Mouse (Mus musculus) midbrain, postnatal 0 days (tissue): ENCODE results near the gene Gbp2. TPM values are rescaled to one million over a fixed set of nuclear protein-coding genes. Genes with fewer than 3 reads are reported as not detected.
A peak's percentile ranks its signal among the peaks of the same experiment; 100 is the strongest.
"Not testable (repeated sequence)": the region's sequence is repeated elsewhere in the genome, so short reads cannot be mapped to it uniquely, and the experiment has no call there.

Experiments
- ATAC-seq: fragments of 200-750 bp; cut with Nextera tagmentation; 2 replicates; pipeline ENCODE4 v1.8.0; 2017; ENCODE audit warnings: moderate number of reproducible peaks, mild to moderate bottlenecking, moderate TSS enrichment, moderate library complexity; ENCODE audit not compliant: low FRiP score
- DNase-seq: peaks from one replicate; pipeline ENCODE4 v3.0.0-alpha.2; 2015; ENCODE audit warnings: low spot score
- H3K27ac ChIP-seq: fragments of 300-500 bp; sonication (generic); 2 replicates; pipeline ENCODE4 v1.5.1; 2014; ENCODE audit warnings: low read depth, mild to moderate bottlenecking, low read length, mixed read lengths
- H3K27me3 ChIP-seq: fragments of 300-500 bp; sonication (generic); 2 replicates; pipeline ENCODE4 v1.6.1; 2014; ENCODE audit warnings: low read length, control low read depth, mixed read lengths; ENCODE audit not compliant: insufficient read depth
- H3K36me3 ChIP-seq: fragments of 300-500 bp; sonication (generic); 2 replicates; pipeline ENCODE4 v1.6.1; 2014; ENCODE audit warnings: low read length, control low read depth, mixed read lengths; ENCODE audit not compliant: insufficient read depth
- H3K4me1 ChIP-seq: fragments of 300-500 bp; sonication (generic); 2 replicates; pipeline ENCODE4 v1.6.1; 2014; ENCODE audit warnings: mild to moderate bottlenecking, control low read depth, antibody characterized with exemption, low read length, mixed read lengths; ENCODE audit not compliant: insufficient read depth
- H3K4me2 ChIP-seq: fragments of 300-500 bp; sonication (generic); 2 replicates; pipeline ENCODE4 v1.6.1; 2014; ENCODE audit warnings: low read depth, mild to moderate bottlenecking, low read length, mixed read lengths; ENCODE audit not compliant: poor library complexity, severe bottlenecking
- H3K4me3 ChIP-seq: fragments of 300-500 bp; sonication (generic); 2 replicates; pipeline ENCODE4 v1.5.1; 2014; ENCODE audit warnings: low read depth, mild to moderate bottlenecking, low read length, moderate library complexity
- H3K9ac ChIP-seq: fragments of 300-500 bp; sonication (generic); replicated peaks from 2 replicates; pipeline ENCODE4 v1.6.1; 2014; ENCODE audit warnings: mild to moderate bottlenecking, low read length, moderate library complexity, mixed read lengths; ENCODE audit not compliant: poor library complexity, severe bottlenecking
- H3K9me3 ChIP-seq: fragments of 300-500 bp; sonication (generic); 2 replicates; pipeline ENCODE4 v1.6.1; 2016; ENCODE audit warnings: low read length, control low read depth
- CTCF ChIP-seq: IDR thresholded peaks from 2 replicates; pipeline ENCODE4 v1.5.1; 2016; ENCODE audit warnings: antibody characterized with exemption, mild to moderate bottlenecking
- WGBS: fragments of 180-500 bp; shearing (Covaris S2); extraction: QIAGEN DNeasy Blood & Tissue Kit; methylation state at CpG from one replicate; pipeline ENCODE4 v1.1.7; 2014; 5-methylcytosine and 5-hydroxymethylcytosine counted together
- polyA plus RNA-seq: library from polyadenylated mRNA; unstranded; fragments of >200 nt; fragmentation: Nextera tagmentation; extraction: Ambion mirVana; gene quantifications from 2 replicates; pipeline ENCODE4 v1.2.1, GENCODE M21; 2015
- total RNA-seq: library from RNA; depleted of rRNA; stranded (reverse); fragments of >200 nt; gene quantifications from 2 replicates; pipeline ENCODE4 v1.2.3, GENCODE M21; 2014

The Gbp2 gene
- total and polyA plus RNA-seq, 2 experiments from 2014 or later, result 0.71 to 1.1 TPM

- DNase-seq, result no peak
- no peaks in the 10 kb centered on the region for H3K4me1 ChIP-seq
- no peak for ATAC-seq
- H3K9ac ChIP-seq, result no peak overlapping the region
- no peaks in the 10 kb centered on the region for H3K27me3 ChIP-seq
- H3K27ac ChIP-seq, result no peak overlapping the region
- H3K9me3 ChIP-seq, result no peaks in the 10 kb centered on the region
- no peak overlapping the region for H3K4me3 ChIP-seq
- no peak overlapping the region for H3K4me2 ChIP-seq
- TF ChIP-seq CTCF, result no peak
- 19% methylated on average over 1 of the region's 1 CpGs for WGBS
- no peaks in the 10 kb centered on the region for H3K36me3 ChIP-seq
Measured at GRCm38 (mm10) chr3:142619606-142620005, 796 bp upstream of the Gbp2 start.

GRCm38 (mm10) chr3:142620956-142621562 lies 657 bp downstream of the Gbp2 start:
- Histone ChIP-seq H3K9me3 (no peaks in the 10 kb centered on the region), H3K36me3 (no peaks in the 10 kb centered on the region), H3K27me3 (no peaks in the 10 kb centered on the region), H3K27ac (no peak overlapping the region), H3K4me3 (0 out of 2 replicates have a peak overlapping the region, but pooled peaks have one; percentile 2), H3K9ac (no peak overlapping the region), H3K4me2 (0 out of 2 replicates have a peak overlapping the region, but pooled peaks have one; percentile 2), H3K4me1 (no peaks in the 10 kb centered on the region)
- TF ChIP-seq CTCF, result peak; percentile 57
- DNase-seq (peak; percentile 7), ATAC-seq (no peak)
- WGBS, result 60% methylated on average over 3 of the region's 3 CpGs

- no peaks in the 10 kb centered on the region for H3K4me1 ChIP-seq
- H3K27ac ChIP-seq, result no peak overlapping the region
- WGBS, result 90% methylated on average over 8 of the region's 8 CpGs
- ATAC-seq, result no peak
- no peak overlapping the region for H3K4me2 ChIP-seq
- TF ChIP-seq CTCF, result no peak
- H3K4me3 ChIP-seq, result no peak overlapping the region
- H3K9ac ChIP-seq, result no peak overlapping the region
- H3K27me3 ChIP-seq, result no peaks in the 10 kb centered on the region
- H3K36me3 ChIP-seq, result no peaks in the 10 kb centered on the region
- DNase-seq, result no peak
- H3K9me3 ChIP-seq, result no peaks in the 10 kb centered on the region
Measured at GRCm38 (mm10) chr3:142630385-142630784, 10.0 kb downstream of the Gbp2 start.

- H3K36me3 ChIP-seq, result no peaks in the 10 kb centered on the region
- H3K4me1 ChIP-seq, result no peaks in the 10 kb centered on the region
- TF ChIP-seq CTCF, result peak; percentile 66
- peak; percentile 34 for DNase-seq
- H3K27me3 ChIP-seq, result no peaks in the 10 kb centered on the region
- H3K4me3 ChIP-seq, result no peak overlapping the region
- no peak overlapping the region for H3K9ac ChIP-seq
- WGBS, result 6% methylated on average over 9 of the region's 9 CpGs
- no peak for ATAC-seq
- H3K27ac ChIP-seq, result no peak overlapping the region
- H3K4me2 ChIP-seq, result no peak overlapping the region
- no peaks in the 10 kb centered on the region for H3K9me3 ChIP-seq
Measured at GRCm38 (mm10) chr3:142640201-142640600, 19.8 kb downstream of the Gbp2 start.

- not testable (repeated sequence) for H3K36me3 ChIP-seq, ATAC-seq, H3K27ac ChIP-seq, H3K4me1 ChIP-seq, H3K9ac ChIP-seq, H3K4me2 ChIP-seq, H3K27me3 ChIP-seq, H3K9me3 ChIP-seq, H3K4me3 ChIP-seq
- WGBS, result 17% methylated on average over 2 of the region's 2 CpGs
- peak; percentile 67 for DNase-seq
- peak; percentile 82 for TF ChIP-seq CTCF
Measured at GRCm38 (mm10) chr3:142645949-142646348, 25.5 kb downstream of the Gbp2 start.

- H3K27ac ChIP-seq, H3K9ac ChIP-seq, H3K27me3 ChIP-seq, H3K4me3 ChIP-seq, ATAC-seq, H3K4me2 ChIP-seq, H3K9me3 ChIP-seq, H3K4me1 ChIP-seq, DNase-seq, H3K36me3 ChIP-seq: not testable (repeated sequence)
- WGBS, result 66% methylated on average over 7 of the region's 7 CpGs
Measured at GRCm38 (mm10) chr3:142647836-142648235, 27.4 kb downstream of the Gbp2 start.
